Mouse (Mus musculus) B cell, adult 2 months (primary cell): Measurements from ENCODE around the gene Mup9.
"Not testable (repeated sequence)": the region's sequence is repeated elsewhere in the genome, so short reads cannot be mapped to it uniquely, and the experiment has no call there.

Experiments
- DNase-seq, 2 experiments: peaks; one replicate each; pipeline ENCODE4 v3.0.0; 2022

Mup9 gene

DNA sequence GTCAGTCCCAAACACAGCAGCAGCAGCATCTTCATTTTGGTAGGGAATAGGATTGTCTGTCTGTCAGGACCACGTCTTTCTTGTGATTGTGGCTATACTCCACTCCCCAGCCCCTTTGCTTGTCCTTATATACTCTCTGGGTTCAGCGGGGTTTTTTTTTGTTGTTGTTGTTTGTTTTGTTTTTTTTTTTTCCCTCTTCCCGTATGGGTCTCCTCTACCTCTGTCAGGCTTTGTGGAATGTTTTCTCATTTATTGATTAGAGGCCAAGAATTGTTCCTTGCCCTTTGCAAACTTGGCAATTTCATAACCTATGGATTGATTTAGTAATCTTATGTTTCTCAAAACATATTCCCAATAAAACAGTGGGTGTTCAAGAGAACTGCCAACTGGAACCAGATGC, at the start of gene Mup9:
TSS of gene Mup9 (minus strand) at position 101 of the 400 bp plus-strand sequence.
- DNase-seq = not testable (repeated sequence)
